Mouse (Mus musculus): ENCODE results near the gene Iffo2. TPM values are rescaled to one million over a fixed set of nuclear protein-coding genes. Genes with fewer than 3 reads are reported as not detected.

The Iffo2 gene
- polyA plus RNA-seq, 1 experiment = 1.2 TPM

DNA sequence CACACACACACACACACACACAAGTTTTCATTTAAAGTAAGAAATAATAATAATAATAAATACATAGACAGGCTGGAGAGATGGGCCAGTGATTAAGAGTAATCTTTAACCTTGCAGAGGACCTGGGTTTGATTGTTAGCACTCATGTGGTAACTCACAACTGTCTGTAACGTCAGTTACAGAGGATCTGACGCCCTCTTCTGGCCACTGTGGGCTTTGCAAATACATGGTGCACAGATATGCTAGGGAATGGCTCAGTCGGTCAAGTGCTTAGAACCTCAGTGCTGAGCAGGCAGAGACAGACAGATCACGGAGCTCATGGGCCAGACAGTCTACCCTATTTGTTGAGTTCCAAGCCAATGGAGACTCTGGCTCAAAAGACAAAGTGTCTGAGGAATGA, 24.6 kb upstream of the Iffo2 start:
- no peak overlapping the region for H3K27ac ChIP-seq (ENCODE audit: control insufficient read depth, insufficient read depth, low read depth, low read length)
- H3K27me3 ChIP-seq (ENCODE audit: control insufficient read depth, insufficient read depth, low read length) = no peaks in the 10 kb centered on the region
- no peak for TF ChIP-seq CTCF (IDR thresholded peaks at IDR 0.05; ENCODE audit: control insufficient read depth, insufficient read depth, insufficient replicate concordance, low read depth, low read length)
- TF ChIP-seq POLR2A (IDR thresholded peaks at IDR 0.05; ENCODE audit: control insufficient read depth, low read depth, low read length) = no peak
- H3K4me1 ChIP-seq (ENCODE audit: control insufficient read depth, insufficient read depth, low read length) = peaks cover 7% of the 10 kb centered on the region
- H3K36me3 ChIP-seq (ENCODE audit: control insufficient read depth, insufficient read depth, low read length) = no peaks in the 10 kb centered on the region
- H3K4me3 ChIP-seq (ENCODE audit: control insufficient read depth, low read depth, low read length) = no peak overlapping the region

DNA sequence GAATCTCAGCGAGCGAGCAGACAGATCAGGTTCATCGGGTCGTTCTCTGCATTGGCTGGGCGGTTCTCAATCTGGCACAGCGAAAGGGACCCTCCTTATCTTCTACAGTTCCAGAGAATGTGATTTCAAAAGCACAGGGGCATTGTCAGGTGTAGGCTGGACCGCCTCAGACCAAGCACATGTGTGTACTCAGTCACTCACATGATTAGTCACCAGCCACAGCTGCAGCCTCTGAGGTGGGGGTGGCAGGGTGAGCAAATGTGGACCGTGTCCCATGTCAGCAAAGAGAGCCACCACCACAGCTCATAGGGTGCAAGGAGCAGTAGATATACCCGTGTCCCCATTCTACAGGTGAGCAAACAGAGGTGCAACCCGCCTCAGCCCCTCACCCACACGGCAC, 23.6 kb upstream of the Iffo2 start:
- TF ChIP-seq CTCF (IDR thresholded peaks at IDR 0.05; ENCODE audit: control insufficient read depth, insufficient read depth, insufficient replicate concordance, low read depth, low read length) = no peak
- TF ChIP-seq POLR2A (IDR thresholded peaks at IDR 0.05; ENCODE audit: control insufficient read depth, low read depth, low read length) = no peak
- Histone ChIP-seq H3K27me3 (ENCODE audit: control insufficient read depth, insufficient read depth, low read length) (no peaks in the 10 kb centered on the region), H3K27ac (ENCODE audit: control insufficient read depth, insufficient read depth, low read depth, low read length) (no peak overlapping the region), H3K36me3 (ENCODE audit: control insufficient read depth, insufficient read depth, low read length) (no peaks in the 10 kb centered on the region), H3K4me1 (ENCODE audit: control insufficient read depth, insufficient read depth, low read length) (peaks cover 7% of the 10 kb centered on the region), H3K4me3 (ENCODE audit: control insufficient read depth, low read depth, low read length) (no peak overlapping the region)

DNA sequence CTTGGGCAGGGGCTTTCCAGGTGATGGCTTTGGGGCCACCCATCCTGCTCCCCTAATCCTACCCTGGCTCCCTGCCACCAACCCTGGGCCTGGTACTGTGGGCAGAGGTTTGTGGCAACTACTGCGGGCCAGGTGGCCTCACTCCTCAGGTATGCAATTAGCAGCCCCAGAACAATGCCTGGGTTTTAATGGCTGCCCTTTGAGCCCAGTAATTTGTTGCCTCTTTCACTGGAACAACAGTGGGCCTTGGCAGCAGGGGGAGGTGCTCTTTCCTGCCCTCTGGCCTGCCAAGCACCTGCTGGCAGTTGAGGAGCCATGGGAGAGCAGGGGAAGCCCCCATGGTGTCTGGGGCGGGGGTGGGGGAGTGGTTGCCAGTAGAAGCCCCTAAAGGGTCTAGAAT, 21.3 kb upstream of the Iffo2 start:
- Histone ChIP-seq H3K27ac (ENCODE audit: control insufficient read depth, insufficient read depth, low read depth, low read length) (no peak overlapping the region), H3K27me3 (ENCODE audit: control insufficient read depth, insufficient read depth, low read length) (no peaks in the 10 kb centered on the region), H3K4me3 (ENCODE audit: control insufficient read depth, low read depth, low read length) (no peak overlapping the region), H3K4me1 (ENCODE audit: control insufficient read depth, insufficient read depth, low read length) (peaks cover 7% of the 10 kb centered on the region), H3K36me3 (ENCODE audit: control insufficient read depth, insufficient read depth, low read length) (no peaks in the 10 kb centered on the region)
- no peak for TF ChIP-seq CTCF (IDR thresholded peaks at IDR 0.05; ENCODE audit: control insufficient read depth, insufficient read depth, insufficient replicate concordance, low read depth, low read length)
- TF ChIP-seq POLR2A (IDR thresholded peaks at IDR 0.05; ENCODE audit: control insufficient read depth, low read depth, low read length) = no peak

DNA sequence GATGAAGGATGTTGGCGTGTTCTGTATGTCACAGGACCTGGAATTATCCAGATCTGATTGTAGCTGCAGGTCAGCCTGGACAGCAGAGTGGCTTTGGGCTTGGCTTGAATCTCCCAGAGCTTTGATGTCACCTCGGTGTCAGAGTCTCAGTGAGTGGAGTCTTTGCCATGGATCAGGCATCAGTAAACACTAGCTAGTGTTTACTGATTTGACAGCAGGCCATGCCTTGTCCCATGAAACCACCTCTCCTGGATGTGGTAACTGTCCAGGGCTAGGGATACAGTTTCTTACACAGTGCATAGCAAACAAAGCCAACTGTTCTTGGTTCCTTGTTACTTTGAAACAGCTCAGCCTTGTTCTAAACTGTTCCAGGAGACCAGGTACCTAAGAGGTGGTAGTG, 18.8 kb upstream of the Iffo2 start:
- H3K4me1 ChIP-seq (ENCODE audit: control insufficient read depth, insufficient read depth, low read length) = peaks cover 7% of the 10 kb centered on the region
- TF ChIP-seq CTCF (IDR thresholded peaks at IDR 0.05; ENCODE audit: control insufficient read depth, insufficient read depth, insufficient replicate concordance, low read depth, low read length) = no peak
- TF ChIP-seq POLR2A (IDR thresholded peaks at IDR 0.05; ENCODE audit: control insufficient read depth, low read depth, low read length) = no peak

DNA sequence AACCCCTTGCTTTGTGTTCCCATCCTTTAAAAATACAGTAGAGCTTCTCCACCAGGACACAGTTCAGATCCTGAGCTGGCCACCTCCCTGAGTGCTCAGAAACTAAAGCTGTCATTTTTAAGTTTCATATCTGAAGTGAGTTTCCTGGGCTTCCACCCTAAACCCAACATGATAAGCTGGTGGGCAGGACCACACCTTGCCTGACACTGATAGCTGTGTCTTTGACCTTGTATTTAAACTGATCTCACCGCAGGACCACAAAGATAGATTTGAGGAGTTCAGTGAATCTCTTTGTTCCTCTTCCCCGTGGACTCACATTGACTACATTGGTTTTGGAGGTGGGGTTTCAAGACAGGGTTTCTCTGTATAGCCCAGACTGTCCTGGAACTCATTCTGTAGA, 17.4 kb upstream of the Iffo2 start:
- Histone ChIP-seq H3K36me3 (ENCODE audit: control insufficient read depth, insufficient read depth, low read length) (no peaks in the 10 kb centered on the region), H3K4me3 (ENCODE audit: control insufficient read depth, low read depth, low read length) (no peak overlapping the region), H3K27me3 (ENCODE audit: control insufficient read depth, insufficient read depth, low read length) (no peaks in the 10 kb centered on the region), H3K27ac (ENCODE audit: control insufficient read depth, insufficient read depth, low read depth, low read length) (no peak overlapping the region), H3K4me1 (ENCODE audit: control insufficient read depth, insufficient read depth, low read length) (peaks cover 7% of the 10 kb centered on the region)
- TF ChIP-seq CTCF (IDR thresholded peaks at IDR 0.05; ENCODE audit: control insufficient read depth, insufficient read depth, insufficient replicate concordance, low read depth, low read length) (no peak), POLR2A (IDR thresholded peaks at IDR 0.05; ENCODE audit: control insufficient read depth, low read depth, low read length) (no peak)

More for the DNA sequence above, 18.8 kb upstream of the Iffo2 start:
- Histone ChIP-seq H3K4me3 (ENCODE audit: control insufficient read depth, low read depth, low read length) (no peak overlapping the region), H3K36me3 (ENCODE audit: control insufficient read depth, insufficient read depth, low read length) (no peaks in the 10 kb centered on the region), H3K27ac (ENCODE audit: control insufficient read depth, insufficient read depth, low read depth, low read length) (no peak overlapping the region), H3K27me3 (ENCODE audit: control insufficient read depth, insufficient read depth, low read length) (no peaks in the 10 kb centered on the region)

DNA sequence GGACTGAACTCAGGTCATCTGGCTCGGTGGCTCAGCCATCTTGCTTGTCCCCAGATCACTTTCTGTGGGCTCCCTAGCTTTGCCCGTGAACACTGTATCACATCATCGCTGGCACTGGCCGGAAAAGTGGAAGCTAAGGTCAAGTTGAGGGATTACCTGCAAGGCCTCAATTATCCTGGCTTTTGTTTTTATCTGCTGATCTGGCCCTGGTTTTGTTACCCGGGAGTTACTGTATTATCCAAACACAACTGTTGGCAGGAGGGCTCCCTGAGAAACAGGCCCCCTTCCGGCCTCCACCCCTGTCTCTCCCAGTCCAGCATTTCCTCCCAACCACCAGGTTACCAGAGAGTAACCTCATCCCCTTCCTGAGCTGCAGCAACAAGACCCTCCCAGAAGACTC, 11.1 kb upstream of the Iffo2 start:
- H3K4me3 ChIP-seq (ENCODE audit: control insufficient read depth, low read depth, low read length) = no peak overlapping the region
- no peaks in the 10 kb centered on the region for H3K36me3 ChIP-seq (ENCODE audit: control insufficient read depth, insufficient read depth, low read length)
- no peaks in the 10 kb centered on the region for H3K27me3 ChIP-seq (ENCODE audit: control insufficient read depth, insufficient read depth, low read length)
- no peaks in the 10 kb centered on the region for H3K4me1 ChIP-seq (ENCODE audit: control insufficient read depth, insufficient read depth, low read length)
- H3K27ac ChIP-seq (ENCODE audit: control insufficient read depth, insufficient read depth, low read depth, low read length) = no peak overlapping the region
- TF ChIP-seq POLR2A (IDR thresholded peaks at IDR 0.05; ENCODE audit: control insufficient read depth, low read depth, low read length) = no peak

DNA sequence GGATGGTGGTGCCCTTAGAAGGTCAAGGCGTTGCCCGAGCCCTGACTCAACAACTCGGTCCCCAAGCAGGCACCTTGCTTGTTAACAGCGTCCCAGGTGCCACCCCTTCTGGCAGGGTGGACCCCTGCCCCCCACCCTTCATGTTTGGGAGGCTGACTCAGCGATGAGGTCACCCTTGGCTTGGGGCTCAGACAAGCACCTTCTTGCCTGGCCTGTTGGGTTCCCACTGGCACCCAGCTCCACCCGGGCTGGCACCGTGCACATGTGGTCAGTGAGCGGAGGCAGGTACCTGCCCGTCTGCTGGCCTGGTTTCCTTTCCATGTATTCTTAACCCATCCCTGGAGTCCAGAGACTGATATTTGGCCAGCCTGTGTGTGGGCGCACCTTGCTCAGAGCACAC, 8.4 kb upstream of the Iffo2 start:
- Histone ChIP-seq H3K27ac (ENCODE audit: control insufficient read depth, insufficient read depth, low read depth, low read length) (no peak overlapping the region), H3K27me3 (ENCODE audit: control insufficient read depth, insufficient read depth, low read length) (no peaks in the 10 kb centered on the region)

DNA sequence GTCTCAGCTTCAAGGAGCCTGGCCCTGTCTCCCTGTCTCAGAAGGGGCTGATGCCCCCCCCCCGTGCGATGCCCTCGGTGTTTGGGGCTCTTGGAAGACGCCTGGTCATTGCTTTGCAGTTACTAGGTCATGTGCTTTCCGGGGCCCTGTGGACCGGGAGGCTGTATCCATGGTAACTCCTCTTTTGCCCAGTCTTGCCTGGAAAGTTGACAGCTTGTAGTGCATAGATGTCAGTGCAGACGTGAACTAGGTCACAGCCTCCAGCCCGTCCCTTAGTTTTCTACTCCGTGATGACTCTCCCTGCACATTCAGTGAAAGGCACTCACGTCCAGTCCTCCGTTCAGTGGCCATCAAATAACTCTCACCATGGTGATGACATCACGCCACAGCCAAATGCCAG, 3.9 kb upstream of the Iffo2 start:
- H3K4me1 ChIP-seq (ENCODE audit: control insufficient read depth, insufficient read depth, low read length) = no peaks in the 10 kb centered on the region
- H3K36me3 ChIP-seq (ENCODE audit: control insufficient read depth, insufficient read depth, low read length) = no peaks in the 10 kb centered on the region
- no peak overlapping the region for H3K27ac ChIP-seq (ENCODE audit: control insufficient read depth, insufficient read depth, low read depth, low read length)
- no peak for TF ChIP-seq POLR2A (IDR thresholded peaks at IDR 0.05; ENCODE audit: control insufficient read depth, low read depth, low read length)
- TF ChIP-seq CTCF (IDR thresholded peaks at IDR 0.05; ENCODE audit: control insufficient read depth, insufficient read depth, insufficient replicate concordance, low read depth, low read length) = no peak
- no peaks in the 10 kb centered on the region for H3K27me3 ChIP-seq (ENCODE audit: control insufficient read depth, insufficient read depth, low read length)
- H3K4me3 ChIP-seq (ENCODE audit: control insufficient read depth, low read depth, low read length) = no peak overlapping the region

More for the DNA sequence above, 8.4 kb upstream of the Iffo2 start:
- no peaks in the 10 kb centered on the region for H3K36me3 ChIP-seq (ENCODE audit: control insufficient read depth, insufficient read depth, low read length)
- TF ChIP-seq CTCF (IDR thresholded peaks at IDR 0.05; ENCODE audit: control insufficient read depth, insufficient read depth, insufficient replicate concordance, low read depth, low read length) (no peak), POLR2A (IDR thresholded peaks at IDR 0.05; ENCODE audit: control insufficient read depth, low read depth, low read length) (no peak)
- no peaks in the 10 kb centered on the region for H3K4me1 ChIP-seq (ENCODE audit: control insufficient read depth, insufficient read depth, low read length)
- no peak overlapping the region for H3K4me3 ChIP-seq (ENCODE audit: control insufficient read depth, low read depth, low read length)
